Mouse (Mus musculus): ENCODE data around the gene Kcnh1. TPM values are rescaled to one million over a fixed set of nuclear protein-coding genes. Genes with fewer than 3 reads are reported as not detected.

The Kcnh1 gene
- polyA plus RNA-seq, 1 experiment from 2014 or later = 2.8 TPM

GRCm38 (mm10) chr1:192246836-192247235, 56.3 kb downstream of the Kcnh1 start:
- Histone ChIP-seq H3K4me3 (replicated peaks; ENCODE audit: low read length) (no peak overlapping the region), H3K27ac (no peak overlapping the region), H3K4me1 (replicated peaks; ENCODE audit: control insufficient read depth, insufficient read depth, low read length) (no peaks in the 10 kb centered on the region), H3K27me3 (ENCODE audit: control insufficient read depth, insufficient read depth, low read length) (no peaks in the 10 kb centered on the region), H3K9me3 (ENCODE audit: control insufficient read depth, low read length) (no peaks in the 10 kb centered on the region), H3K36me3 (replicated peaks; ENCODE audit: control insufficient read depth, insufficient read depth) (no peaks in the 10 kb centered on the region), H3K9ac (no peak overlapping the region), H3K4me2 (replicated peaks) (no peak overlapping the region)
- DNase-seq (ENCODE audit: low spot score) (no peak), ATAC-seq (ENCODE audit: low FRiP score) (no peak)
- 87% methylated on average over 3 of the region's 3 CpGs for WGBS

GRCm38 (mm10) chr1:192259146-192259545, 68.6 kb downstream of the Kcnh1 start:
- Histone ChIP-seq H3K4me3 (replicated peaks; ENCODE audit: low read length) (no peak overlapping the region), H3K27ac (no peak overlapping the region), H3K9ac (no peak overlapping the region), H3K4me2 (replicated peaks) (no peak overlapping the region), H3K27me3 (ENCODE audit: control insufficient read depth, insufficient read depth, low read length) (no peaks in the 10 kb centered on the region), H3K36me3 (replicated peaks; ENCODE audit: control insufficient read depth, insufficient read depth) (no peaks in the 10 kb centered on the region), H3K9me3 (ENCODE audit: control insufficient read depth, low read length) (no peaks in the 10 kb centered on the region), H3K4me1 (replicated peaks; ENCODE audit: control insufficient read depth, insufficient read depth, low read length) (no peaks in the 10 kb centered on the region)
- ATAC-seq (ENCODE audit: low FRiP score) (no peak), DNase-seq (ENCODE audit: low spot score) (no peak)
- 87% methylated on average over 5 of the region's 5 CpGs for WGBS

GRCm38 (mm10) chr1:192259616-192260015, 69.0 kb downstream of the Kcnh1 start:
- Histone ChIP-seq H3K4me3 (replicated peaks; ENCODE audit: low read length) (no peak overlapping the region), H3K27me3 (ENCODE audit: control insufficient read depth, insufficient read depth, low read length) (no peaks in the 10 kb centered on the region), H3K4me1 (replicated peaks; ENCODE audit: control insufficient read depth, insufficient read depth, low read length) (no peaks in the 10 kb centered on the region), H3K4me2 (replicated peaks) (no peak overlapping the region), H3K9me3 (ENCODE audit: control insufficient read depth, low read length) (no peaks in the 10 kb centered on the region), H3K36me3 (replicated peaks; ENCODE audit: control insufficient read depth, insufficient read depth) (no peaks in the 10 kb centered on the region), H3K27ac (no peak overlapping the region), H3K9ac (no peak overlapping the region)
- 71% methylated on average over 7 of the region's 7 CpGs for WGBS
- DNase-seq (ENCODE audit: low spot score) = no peak
- no peak for ATAC-seq (ENCODE audit: low FRiP score)

- H3K9me3 ChIP-seq (ENCODE audit: control insufficient read depth, low read length) = no peaks in the 10 kb centered on the region
- no peak overlapping the region for H3K27ac ChIP-seq
- no peaks in the 10 kb centered on the region for H3K4me1 ChIP-seq (replicated peaks; ENCODE audit: control insufficient read depth, insufficient read depth, low read length)
- ATAC-seq (ENCODE audit: low FRiP score) (no peak), DNase-seq (ENCODE audit: low spot score) (no peak)
- H3K9ac ChIP-seq = no peak overlapping the region
- H3K36me3 ChIP-seq (replicated peaks; ENCODE audit: control insufficient read depth, insufficient read depth) = no peaks in the 10 kb centered on the region
- no peak overlapping the region for H3K4me2 ChIP-seq (replicated peaks)
- WGBS = 89% methylated on average over 1 of the region's 1 CpGs
- no peak overlapping the region for H3K4me3 ChIP-seq (replicated peaks; ENCODE audit: low read length)
- H3K27me3 ChIP-seq (ENCODE audit: control insufficient read depth, insufficient read depth, low read length) = no peaks in the 10 kb centered on the region
These were observed 75.1 kb downstream of the Kcnh1 start for GRCm38 (mm10) chr1:192265704-192266103.

- no peak overlapping the region for H3K9ac ChIP-seq
- H3K27ac ChIP-seq = no peak overlapping the region
- H3K4me2 ChIP-seq (replicated peaks) = no peak overlapping the region
- WGBS = 93% methylated on average over 6 of the region's 6 CpGs
- no peak for ATAC-seq (ENCODE audit: low FRiP score)
- no peaks in the 10 kb centered on the region for H3K36me3 ChIP-seq (replicated peaks; ENCODE audit: control insufficient read depth, insufficient read depth)
- H3K27me3 ChIP-seq (ENCODE audit: control insufficient read depth, insufficient read depth, low read length) = no peaks in the 10 kb centered on the region
- no peak overlapping the region for H3K4me3 ChIP-seq (replicated peaks; ENCODE audit: low read length)
- DNase-seq (ENCODE audit: low spot score) = no peak
- no peaks in the 10 kb centered on the region for H3K4me1 ChIP-seq (replicated peaks; ENCODE audit: control insufficient read depth, insufficient read depth, low read length)
- H3K9me3 ChIP-seq (ENCODE audit: control insufficient read depth, low read length) = no peaks in the 10 kb centered on the region
These were observed 76.4 kb downstream of the Kcnh1 start for GRCm38 (mm10) chr1:192266956-192267355.

GRCm38 (mm10) chr1:192268878-192269277, 78.3 kb downstream of the Kcnh1 start:
- no peak for DNase-seq (ENCODE audit: low spot score)
- 77% methylated on average over 5 of the region's 5 CpGs for WGBS
- Histone ChIP-seq H3K4me3 (replicated peaks; ENCODE audit: low read length) (no peak overlapping the region), H3K9ac (no peak overlapping the region), H3K27me3 (ENCODE audit: control insufficient read depth, insufficient read depth, low read length) (no peaks in the 10 kb centered on the region), H3K27ac (no peak overlapping the region), H3K4me1 (replicated peaks; ENCODE audit: control insufficient read depth, insufficient read depth, low read length) (no peaks in the 10 kb centered on the region), H3K4me2 (replicated peaks) (no peak overlapping the region), H3K36me3 (replicated peaks; ENCODE audit: control insufficient read depth, insufficient read depth) (no peaks in the 10 kb centered on the region), H3K9me3 (ENCODE audit: control insufficient read depth, low read length) (no peaks in the 10 kb centered on the region)
- ATAC-seq (ENCODE audit: low FRiP score) = no peak

- 92% methylated on average over 9 of the region's 9 CpGs for WGBS
- ATAC-seq (ENCODE audit: low FRiP score) = no peak
These were observed 79.3 kb downstream of the Kcnh1 start for GRCm38 (mm10) chr1:192269911-192270310.

GRCm38 (mm10) chr1:192277801-192278385, 87.3 kb downstream of the Kcnh1 start:
- ATAC-seq (ENCODE audit: low FRiP score) (no peak), DNase-seq (ENCODE audit: low spot score) (no peak)
- H3K36me3 ChIP-seq (replicated peaks; ENCODE audit: control insufficient read depth, insufficient read depth) = no peaks in the 10 kb centered on the region
- WGBS = 63% methylated on average over 5 of the region's 5 CpGs
- H3K9me3 ChIP-seq (ENCODE audit: control insufficient read depth, low read length) = no peaks in the 10 kb centered on the region
- H3K4me1 ChIP-seq (replicated peaks; ENCODE audit: control insufficient read depth, insufficient read depth, low read length) = no peaks in the 10 kb centered on the region
- H3K4me3 ChIP-seq (replicated peaks; ENCODE audit: low read length) = no peak overlapping the region
- no peaks in the 10 kb centered on the region for H3K27me3 ChIP-seq (ENCODE audit: control insufficient read depth, insufficient read depth, low read length)
- no peak overlapping the region for H3K27ac ChIP-seq
- no peak overlapping the region for H3K9ac ChIP-seq
- H3K4me2 ChIP-seq (replicated peaks) = no peak overlapping the region

More at GRCm38 (mm10) chr1:192269911-192270310, 79.3 kb downstream of the Kcnh1 start:
- Histone ChIP-seq H3K9ac (no peak overlapping the region), H3K27ac (no peak overlapping the region), H3K36me3 (replicated peaks; ENCODE audit: control insufficient read depth, insufficient read depth) (no peaks in the 10 kb centered on the region), H3K4me3 (replicated peaks; ENCODE audit: low read length) (no peak overlapping the region), H3K4me1 (replicated peaks; ENCODE audit: control insufficient read depth, insufficient read depth, low read length) (no peaks in the 10 kb centered on the region), H3K27me3 (ENCODE audit: control insufficient read depth, insufficient read depth, low read length) (no peaks in the 10 kb centered on the region), H3K9me3 (ENCODE audit: control insufficient read depth, low read length) (no peaks in the 10 kb centered on the region), H3K4me2 (replicated peaks) (no peak overlapping the region)
- DNase-seq (ENCODE audit: low spot score) = no peak

- H3K4me3 ChIP-seq (replicated peaks; ENCODE audit: low read length) = no peak overlapping the region
- no peaks in the 10 kb centered on the region for H3K36me3 ChIP-seq (replicated peaks; ENCODE audit: control insufficient read depth, insufficient read depth)
- H3K4me2 ChIP-seq (replicated peaks) = no peak overlapping the region
- no peaks in the 10 kb centered on the region for H3K9me3 ChIP-seq (ENCODE audit: control insufficient read depth, low read length)
- no peaks in the 10 kb centered on the region for H3K27me3 ChIP-seq (ENCODE audit: control insufficient read depth, insufficient read depth, low read length)
- no peak for ATAC-seq (ENCODE audit: low FRiP score)
- WGBS = 76% methylated on average over 3 of the region's 3 CpGs
- H3K27ac ChIP-seq = no peak overlapping the region
- no peaks in the 10 kb centered on the region for H3K4me1 ChIP-seq (replicated peaks; ENCODE audit: control insufficient read depth, insufficient read depth, low read length)
- no peak for DNase-seq (ENCODE audit: low spot score)
- no peak overlapping the region for H3K9ac ChIP-seq
These were observed 93.8 kb downstream of the Kcnh1 start for GRCm38 (mm10) chr1:192284340-192284739.

GRCm38 (mm10) chr1:192284950-192285349, 94.4 kb downstream of the Kcnh1 start:
- Histone ChIP-seq H3K27me3 (ENCODE audit: control insufficient read depth, insufficient read depth, low read length) (no peaks in the 10 kb centered on the region), H3K36me3 (replicated peaks; ENCODE audit: control insufficient read depth, insufficient read depth) (no peaks in the 10 kb centered on the region), H3K4me1 (replicated peaks; ENCODE audit: control insufficient read depth, insufficient read depth, low read length) (no peaks in the 10 kb centered on the region), H3K4me3 (replicated peaks; ENCODE audit: low read length) (no peak overlapping the region), H3K9me3 (ENCODE audit: control insufficient read depth, low read length) (no peaks in the 10 kb centered on the region), H3K9ac (no peak overlapping the region), H3K27ac (no peak overlapping the region), H3K4me2 (replicated peaks) (no peak overlapping the region)
- 78% methylated on average over 3 of the region's 3 CpGs for WGBS
- ATAC-seq (ENCODE audit: low FRiP score) (no peak), DNase-seq (ENCODE audit: low spot score) (no peak)
